Comparison of ENCODE assay signal across 9 mouse cellular contexts in genomic region chr6:94283318-94284061, GRCm38 (mm10). TPM values are rescaled to one million over a fixed set of nuclear protein-coding genes. Genes with fewer than 3 reads are reported as not detected.
A peak's percentile ranks its signal among the peaks of the same experiment; 100 is the strongest.
DNase-seq lines count a peak whose midpoint lies in the region; ATAC-seq and TF ChIP-seq lines count a peak whose summit lies in the region.
"Had no signal": no experiment of that assay in that cellular context is flagged by ENCODE, and none has a peak within 500 bp of the region (broad histone marks: within the 10 kb centered on the region; RNA-seq: fewer than 3 reads in every experiment).

Magi1 (minus strand) TSS chr6:94283917.

- peak within 1 kb of the TSS; percentile 75 for H3K4me2 ChIP-seq in heart, embryonic 13.5 days
- H3K4me2 ChIP-seq in kidney, embryonic 16.5 days (replicated peaks; ENCODE audit: low read depth, low read length): peak within 1 kb of the TSS; percentile 97
- peak within 1 kb of the TSS; percentile 95 for H3K4me2 ChIP-seq in limb, embryonic 15.5 days
- H3K4me2 ChIP-seq in midbrain, postnatal 0 days (ENCODE audit: low read depth, low read length, poor library complexity, severe bottlenecking): peak within 1 kb of the TSS; percentile 96

- H3K4me1 ChIP-seq in heart, embryonic 13.5 days: peaks cover 33% of the 10 kb centered on the region
- H3K4me1 ChIP-seq in kidney, embryonic 16.5 days (ENCODE audit: insufficient read depth, low read length): peaks cover 22% of the 10 kb centered on the region
- H3K4me1 ChIP-seq in limb, embryonic 15.5 days: peaks cover 25% of the 10 kb centered on the region
- H3K4me1 ChIP-seq in midbrain, postnatal 0 days (ENCODE audit: insufficient read depth, low read length): peaks cover 13% of the 10 kb centered on the region; the same call in 1 of the 2 replicates

- no peaks in the 10 kb centered on the region for H3K36me3 ChIP-seq in heart, embryonic 13.5 days
- no peaks in the 10 kb centered on the region for H3K36me3 ChIP-seq in kidney, embryonic 16.5 days (ENCODE audit: insufficient read depth, low read length)
- H3K36me3 ChIP-seq in limb, embryonic 15.5 days: no peaks in the 10 kb centered on the region
- no peaks in the 10 kb centered on the region for H3K36me3 ChIP-seq in midbrain, postnatal 0 days (ENCODE audit: insufficient read depth, low read length)

- ATAC-seq in heart, embryonic 13.5 days (ENCODE audit: extremely low read depth, insufficient number of reproducible peaks, low FRiP score, low TSS enrichment): peak; percentile 92
- ATAC-seq in kidney, embryonic 16.5 days (ENCODE audit: low FRiP score, low TSS enrichment): peak; percentile 97
- peak; percentile 89 for ATAC-seq in limb, embryonic 15.5 days (ENCODE audit: insufficient number of reproducible peaks, low FRiP score, low TSS enrichment, low read depth)
- ATAC-seq in midbrain, postnatal 0 days (ENCODE audit: low FRiP score): peak; percentile 93

- H3K4me3 ChIP-seq in heart, embryonic 13.5 days: peak within 1 kb of the TSS; percentile 83
- peak within 1 kb of the TSS; percentile 82 for H3K4me3 ChIP-seq in kidney, embryonic 16.5 days (ENCODE audit: low read length)
- H3K4me3 ChIP-seq in limb, embryonic 15.5 days: peak within 1 kb of the TSS; percentile 80
- H3K4me3 ChIP-seq in midbrain, postnatal 0 days (ENCODE audit: low read depth, low read length): peak within 1 kb of the TSS; percentile 86

- peak within 1 kb of the TSS; percentile 99 for H3K27ac ChIP-seq in heart, embryonic 13.5 days (replicated peaks)
- peak within 1 kb of the TSS; percentile 99 for H3K27ac ChIP-seq in kidney, embryonic 16.5 days (ENCODE audit: low read length)
- peak within 1 kb of the TSS; percentile 98 for H3K27ac ChIP-seq in limb, embryonic 15.5 days
- H3K27ac ChIP-seq in midbrain, postnatal 0 days (ENCODE audit: low read depth, low read length): peak within 1 kb of the TSS; percentile 68; the same call in 1 of the 2 replicates

- TF ChIP-seq CTCF in brain, embryonic 14.5 days (IDR thresholded peaks at IDR 0.05; ENCODE audit: borderline replicate concordance, extremely low read depth, insufficient read depth, insufficient read length): no peak
- no peak for TF ChIP-seq CTCF in midbrain, postnatal 0 days (IDR thresholded peaks at IDR 0.05)

- peak within 1 kb of the TSS; percentile 94 for H3K9ac ChIP-seq in heart, embryonic 13.5 days
- peak within 1 kb of the TSS; percentile 92 for H3K9ac ChIP-seq in kidney, embryonic 16.5 days (replicated peaks; ENCODE audit: low read length)
- H3K9ac ChIP-seq in limb, embryonic 15.5 days: peak within 1 kb of the TSS; percentile 78
- peak within 1 kb of the TSS; percentile 56 for H3K9ac ChIP-seq in midbrain, postnatal 0 days (replicated peaks; ENCODE audit: low read length, poor library complexity, severe bottlenecking)

- DNase-seq in B cell, adult 2 months: peak; percentile 39 to 43
- DNase-seq in brain, embryonic 14.5 days (ENCODE audit: low read depth): peak; percentile 98
- peak; percentile 71 for DNase-seq in fibroblast of lung, adult 2 months (ENCODE audit: low read depth)
- DNase-seq in midbrain, postnatal 0 days (ENCODE audit: low spot score): peak; percentile 96
- DNase-seq in spleen, postnatal 4 days (ENCODE audit: low spot score in 2 of 2): peak; percentile 70 to 81

- TF ChIP-seq POLR2A in brain, embryonic 14.5 days (IDR thresholded peaks at IDR 0.05; ENCODE audit: borderline replicate concordance, extremely low read depth, insufficient read depth, insufficient read length, poor library complexity, severe bottlenecking): 0 out of 2 replicates have a peak, but pooled peaks have one; percentile 22

- H3K27me3 ChIP-seq in heart, embryonic 13.5 days (replicated peaks): no peaks in the 10 kb centered on the region
- H3K27me3 ChIP-seq in kidney, embryonic 16.5 days (ENCODE audit: insufficient read depth, low read length): no peaks in the 10 kb centered on the region
- H3K27me3 ChIP-seq in limb, embryonic 15.5 days: 0 out of 2 replicates have a peak, but pooled peaks cover 2% of the 10 kb centered on the region
- no peaks in the 10 kb centered on the region for H3K27me3 ChIP-seq in midbrain, postnatal 0 days (ENCODE audit: insufficient read depth, low read length)
- H3K27me3 ChIP-seq: CH12.LX had no signal

- H3K9me3 ChIP-seq in heart, embryonic 13.5 days: 0 out of 2 replicates have a peak, but pooled peaks cover 2% of the 10 kb centered on the region
- H3K9me3 ChIP-seq in kidney, embryonic 16.5 days (ENCODE audit: low read length): 0 out of 2 replicates have a peak, but pooled peaks cover 2% of the 10 kb centered on the region
- no peaks in the 10 kb centered on the region for H3K9me3 ChIP-seq in limb, embryonic 15.5 days
- H3K9me3 ChIP-seq in midbrain, postnatal 0 days (ENCODE audit: low read length): no peaks in the 10 kb centered on the region

- WGBS in heart, embryonic 13.5 days: under 1% methylated on average over 86 of the region's 86 CpGs
- under 1% methylated on average over 86 of the region's 86 CpGs for WGBS in kidney, embryonic 16.5 days
- WGBS in limb, embryonic 15.5 days: under 1% methylated on average over 86 of the region's 86 CpGs
- under 1% methylated on average over 85 of the region's 86 CpGs for WGBS in midbrain, postnatal 0 days

RNA-seq across cellular contexts. Expression of gene Magi1, which starts in this region (rescaled TPM):
- 53.7 and 74.6 TPM in 2 replicates for polyA plus RNA-seq in brain, embryonic 14.5 days (2012; rRNA removed)
- 7.3 and 7.5 TPM in 2 replicates for polyA plus RNA-seq in heart, embryonic 13.5 days (2015; fragmentation: Nextera tagmentation; extraction: Ambion mirVana)
- polyA plus RNA-seq in kidney, embryonic 16.5 days (2015; fragmentation: Nextera tagmentation; extraction: Ambion mirVana): 7.0 and 9.8 TPM in 2 replicates
- 7.1 and 8.3 TPM in 2 replicates for polyA plus RNA-seq in limb, embryonic 15.5 days (2015; fragmentation: Nextera tagmentation; extraction: Ambion mirVana)
- 45.4 and 70.4 TPM in 2 replicates for total RNA-seq in midbrain, postnatal 0 days (2014; rRNA removed)
- 24.1 and 27.6 TPM in 2 replicates for polyA plus RNA-seq in midbrain, postnatal 0 days (2015; fragmentation: Nextera tagmentation; extraction: Ambion mirVana)
- total RNA-seq: CH12.LX had no signal

Comparison
In these comparisons a context has a peak if more than half of its experiments do, and no peak if none do; other contexts are left out.
1. Peak in every context shown above with its lines: DNase-seq, ATAC-seq, H3K4me3 ChIP-seq and H3K27ac ChIP-seq.
2. DNase-seq: peak in every context shown above with its lines; median percentile 98 in brain, embryonic 14.5 days; 96 in midbrain, postnatal 0 days; 76 in spleen, postnatal 4 days; 71 in fibroblast of lung, adult 2 months; 41 in B cell, adult 2 months.